Comparison of ENCODE assay signal across 23 mouse cellular contexts in genomic region chr3:115679022-115679421, GRCm38 (mm10). TPM values are rescaled to one million over a fixed set of nuclear protein-coding genes. Genes with fewer than 3 reads are reported as not detected.
A peak's percentile ranks its signal among the peaks of the same experiment; 100 is the strongest.
DNase-seq lines count a peak whose midpoint lies in the region; ATAC-seq lines count a peak whose summit lies in the region.
"Had no signal": no experiment of that assay in that cellular context is flagged by ENCODE, and none has a peak within 500 bp of the region (broad histone marks: within the 10 kb centered on the region; RNA-seq: fewer than 3 reads in every experiment).

No protein-coding gene starts in this region.

- no peaks in the 10 kb centered on the region for H3K27me3 ChIP-seq in heart, embryonic 12.5 days (replicated peaks)
- H3K27me3 ChIP-seq: CH12.LX; embryonic facial prominence, embryonic 13.5 days; forebrain, embryonic 12.5 days; heart, embryonic 15.5 days; intestine, embryonic 15.5 days; Patski had no signal

- no peak overlapping the region for H3K27ac ChIP-seq in heart, embryonic 12.5 days (ENCODE audit: poor library complexity, severe bottlenecking)
- H3K27ac ChIP-seq: embryonic facial prominence, embryonic 13.5 days; forebrain, embryonic 12.5 days; heart, embryonic 10.5 days; heart, embryonic 15.5 days; hindbrain, embryonic 10.5 days; hindbrain, embryonic 14.5 days; intestine, embryonic 15.5 days had no signal

- peaks cover 11% of the 10 kb centered on the region for H3K4me1 ChIP-seq in heart, embryonic 12.5 days (replicated peaks)
- H3K4me1 ChIP-seq: embryonic facial prominence, embryonic 13.5 days; forebrain, embryonic 12.5 days; hindbrain, embryonic 10.5 days; intestine, embryonic 15.5 days had no signal

- H3K9ac ChIP-seq in heart, embryonic 12.5 days = no peak overlapping the region
- H3K9ac ChIP-seq: embryonic facial prominence, embryonic 13.5 days; forebrain, embryonic 12.5 days; heart, embryonic 15.5 days; hindbrain, embryonic 14.5 days; intestine, embryonic 15.5 days had no signal

- no peak overlapping the region for H3K4me3 ChIP-seq in heart, embryonic 12.5 days
- H3K4me3 ChIP-seq: embryonic facial prominence, embryonic 13.5 days; forebrain, embryonic 12.5 days; heart, embryonic 10.5 days; heart, embryonic 15.5 days; hindbrain, embryonic 10.5 days; intestine, embryonic 15.5 days had no signal

- DNase-seq in heart, adult 18-20 months = no peak
- peak; percentile 58 for DNase-seq in 416B (ENCODE audit: low read depth)
- DNase-seq in T-cell, adult 2 months (ENCODE audit: low spot score) = peak; percentile 68
- DNase-seq in embryo, embryonic 10.5 days (ENCODE audit: low spot score) = no peak
- DNase-seq in lung, postnatal 25 days (ENCODE audit: low spot score) = no peak
- DNase-seq: adrenal gland, adult 8-10 months; adrenal gland, postnatal 36 days; cerebellum, adult 2 months; cerebellum, postnatal 10 days; gastrocnemius, postnatal 10 days; heart, postnatal 14 days had no signal

- no peak overlapping the region for H3K4me2 ChIP-seq in heart, embryonic 12.5 days
- H3K4me2 ChIP-seq: embryonic facial prominence, embryonic 13.5 days; forebrain, embryonic 12.5 days; heart, embryonic 15.5 days; hindbrain, embryonic 14.5 days; intestine, embryonic 15.5 days had no signal

- no peaks in the 10 kb centered on the region for H3K9me3 ChIP-seq in heart, embryonic 12.5 days (replicated peaks)
- H3K9me3 ChIP-seq: embryonic facial prominence, embryonic 13.5 days; forebrain, embryonic 12.5 days; heart, embryonic 10.5 days; heart, embryonic 15.5 days; hindbrain, embryonic 10.5 days; intestine, embryonic 15.5 days had no signal

- 40% methylated on average over 7 of the region's 7 CpGs for WGBS in heart, embryonic 12.5 days

- no peaks in the 10 kb centered on the region for H3K36me3 ChIP-seq in heart, embryonic 12.5 days
- H3K36me3 ChIP-seq: embryonic facial prominence, embryonic 13.5 days; forebrain, embryonic 12.5 days; heart, embryonic 10.5 days; heart, embryonic 15.5 days; hindbrain, embryonic 10.5 days; intestine, embryonic 15.5 days had no signal

- 0 out of 2 replicates have a peak, but pooled peaks have one; percentile 11 for ATAC-seq in heart, embryonic 12.5 days (ENCODE audit: insufficient number of reproducible peaks, low FRiP score)
- ATAC-seq in megakaryocyte, adult 5-6 weeks (ENCODE audit: poor library complexity, severe bottlenecking) = peak; percentile 43; the same call in 1 of the 2 replicates
- ATAC-seq: forebrain, embryonic 16.5 days; intestine, embryonic 15.5 days; Patski had no signal

RNA-seq across cellular contexts. Expression of gene S1pr1, which starts 35.9 kb away (rescaled TPM):
- polyA plus RNA-seq in heart, embryonic 12.5 days (2016; fragmentation: Nextera tagmentation; extraction: Ambion mirVana) = 86.0 and 87.5 TPM in 2 replicates
- total RNA-seq in heart, adult 18-20 months (2021) = 10 to 100 TPM; 66.2 to 69.4 TPM
- 2.4 and 5.8 TPM in 2 replicates for total RNA-seq in megakaryocyte, adult 5-6 weeks (2015)
- 3.3 and 3.6 TPM in 2 replicates for total RNA-seq in megakaryocyte, adult 5-6 weeks (2017)

Comparison
In these comparisons a context has a peak if more than half of its experiments do, and no peak if none do; other contexts are left out.
1. DNase-seq: peak in 416B (single experiment) and T-cell, adult 2 months (single experiment); none in heart, adult 18-20 months (0 of 2), embryo, embryonic 10.5 days (single experiment) and lung, postnatal 25 days (single experiment).
2. RNA of gene S1pr1, which starts 35.9 kb away (total RNA-seq): 66.2 to 69.4 TPM in heart, adult 18-20 months; 2.4 to 5.8 TPM in megakaryocyte, adult 5-6 weeks; every median in the first group is over 4 times any median in the second.